Mouse (Mus musculus): Measurements from ENCODE around the gene Man2b2.

Man2b2 gene

GRCm38 (mm10) chr5:36831272-36831671 is 819 bp upstream of the Man2b2 start:
- DNase-seq = peak in 1 of 2 experiments; percentile 13

GRCm38 (mm10) chr5:36829098-36829497 is 1.4 kb downstream of the Man2b2 start:
- no peak for DNase-seq

- no peak for DNase-seq
Observed at GRCm38 (mm10) chr5:36822907-36823306, 7.5 kb downstream of the Man2b2 start.

GRCm38 (mm10) chr5:36820142-36820541 is 10.3 kb downstream of the Man2b2 start:
- DNase-seq = peak; percentile 22 to 48

- DNase-seq = no peak
Observed at GRCm38 (mm10) chr5:36819742-36820141, 10.7 kb downstream of the Man2b2 start.

GRCm38 (mm10) chr5:36817738-36818137 is 12.7 kb downstream of the Man2b2 start:
- no peak for DNase-seq

GRCm38 (mm10) chr5:36814554-36814953 is 15.9 kb downstream of the Man2b2 start:
- no peak for DNase-seq

GRCm38 (mm10) chr5:36811413-36811812 is 19.0 kb downstream of the Man2b2 start:
- DNase-seq = peak; percentile 35 to 72

- DNase-seq = no peak
Observed at GRCm38 (mm10) chr5:36810634-36811033, 19.8 kb downstream of the Man2b2 start.

GRCm38 (mm10) chr5:36809123-36809522 is 21.3 kb downstream of the Man2b2 start:
- DNase-seq = no peak

GRCm38 (mm10) chr5:36807106-36807505 is 23.3 kb downstream of the Man2b2 start:
- DNase-seq = no peak

GRCm38 (mm10) chr5:36797291-36797690 is 33.2 kb downstream of the Man2b2 start:
- DNase-seq = no peak

- peak; percentile 88 to 92 for DNase-seq
Observed at GRCm38 (mm10) chr5:36796296-36797014, 34.0 kb downstream of the Man2b2 start, which contains the start of gene Mrfap1. TSS of gene Mrfap1 (minus strand) at chr5:36796772.

- peak; percentile 24 to 41 for DNase-seq
Observed at GRCm38 (mm10) chr5:36795647-36796295, 34.7 kb downstream of the Man2b2 start.

GRCm38 (mm10) chr5:36791861-36792260 is 38.6 kb downstream of the Man2b2 start:
- DNase-seq = no peak

GRCm38 (mm10) chr5:36786052-36786451 is 44.4 kb downstream of the Man2b2 start:
- DNase-seq = no peak

- no peak for DNase-seq
Observed at GRCm38 (mm10) chr5:36779512-36779911, 50.9 kb downstream of the Man2b2 start.

- no peak for DNase-seq
Observed at GRCm38 (mm10) chr5:36778901-36779300, 51.6 kb downstream of the Man2b2 start.

- DNase-seq = no peak
Observed at GRCm38 (mm10) chr5:36777186-36777585, 53.3 kb downstream of the Man2b2 start.

- no peak for DNase-seq
Observed at GRCm38 (mm10) chr5:36776021-36776575, 54.4 kb downstream of the Man2b2 start.

- no peak for DNase-seq
Observed at GRCm38 (mm10) chr5:36775317-36775716, 55.1 kb downstream of the Man2b2 start.

GRCm38 (mm10) chr5:36772586-36772985 is 57.9 kb downstream of the Man2b2 start:
- DNase-seq = no peak

- DNase-seq = no peak
Observed at GRCm38 (mm10) chr5:36769603-36770002, 60.9 kb downstream of the Man2b2 start.

Measured in kidney, adult 8-10 months (tissue).